Mouse (Mus musculus): ENCODE results near the gene Gm5799. TPM values are rescaled to one million over a fixed set of nuclear protein-coding genes. Genes with fewer than 3 reads are reported as not detected.
"Not testable (repeated sequence)": the region's sequence is repeated elsewhere in the genome, so short reads cannot be mapped to it uniquely, and the experiment has no call there.

Gm5799 gene
- total RNA-seq (2021): not detected
- long read RNA-seq, partial matches to known transcripts: 0 of 1 reads
- long read RNA-seq, other reads (novel, unspliced or antisense): 1 of 1 reads

DNA sequence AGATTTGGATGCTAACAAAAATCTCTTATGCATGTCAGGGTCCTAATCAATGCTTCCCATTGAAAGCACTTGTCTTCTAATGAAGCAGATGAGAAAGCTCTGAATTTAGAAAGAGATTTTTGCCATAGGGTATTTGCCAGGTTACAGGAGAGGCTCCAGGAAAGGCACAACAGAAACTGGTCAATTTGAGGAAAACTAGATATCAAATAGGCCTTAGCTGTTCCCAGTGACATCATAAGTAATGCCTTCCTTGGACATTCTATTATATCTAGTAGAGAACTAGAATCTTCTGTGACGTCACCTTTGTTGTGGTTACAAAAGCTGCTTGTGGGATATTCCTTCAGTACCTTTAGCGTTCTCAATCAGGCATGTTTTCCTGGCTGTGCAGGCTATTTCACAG lies at the start of gene Gm5799:
Gene Gm5799 (plus strand): TSS at position 301 of the 400 bp plus-strand sequence.
- DNase-seq (ENCODE audit: low spot score in 2 of 2): not testable (repeated sequence)

DNA sequence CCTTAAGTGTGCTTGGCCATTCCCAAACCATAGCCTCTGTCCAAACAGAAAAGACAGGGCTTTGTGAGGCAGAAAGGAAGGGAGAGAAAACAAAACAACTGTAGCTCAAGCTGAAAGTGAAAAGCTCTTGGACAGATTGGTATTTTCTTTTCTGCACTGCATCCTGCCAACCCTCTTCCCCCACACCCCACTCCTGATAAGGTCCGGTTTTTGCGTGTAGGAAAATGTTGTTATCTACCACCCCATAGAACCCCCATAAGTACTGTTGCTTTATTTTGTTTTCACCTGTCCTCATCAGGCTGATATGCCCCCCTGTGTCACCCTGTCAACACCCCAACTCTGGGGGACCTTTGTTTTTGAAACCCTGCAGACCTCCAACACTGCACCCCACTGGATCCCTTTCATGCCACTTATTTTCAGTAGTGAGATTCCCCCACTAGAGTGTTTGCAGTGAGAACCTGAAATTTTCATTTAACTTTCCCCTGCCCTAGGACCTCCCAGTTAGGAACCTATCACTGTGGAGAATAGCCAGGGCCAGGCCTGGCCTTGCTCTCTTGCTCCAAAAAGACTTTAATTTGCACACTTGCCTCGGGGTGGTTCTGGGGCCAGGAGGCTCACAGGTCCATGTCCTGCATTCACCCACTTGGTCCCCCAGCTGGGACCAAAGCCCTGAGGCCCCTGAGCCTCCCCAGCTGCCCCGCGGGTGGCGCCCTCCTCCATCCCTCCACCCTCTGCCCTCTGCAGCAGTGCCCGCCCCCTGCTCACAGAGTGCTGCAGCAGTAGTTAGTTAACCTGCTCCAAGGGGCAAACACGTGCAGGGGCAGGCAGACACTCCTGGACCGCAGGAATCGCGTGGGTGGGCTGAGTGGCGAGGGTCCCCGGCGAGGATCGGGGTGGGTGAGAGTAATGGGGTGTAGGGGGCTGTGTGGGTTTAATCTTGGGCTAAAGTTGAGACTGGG lies 12.0 kb upstream of the Gm5799 start:
- DNase-seq (ENCODE audit: low spot score in 2 of 2): peak in 1 of 2 experiments; percentile 19

DNA sequence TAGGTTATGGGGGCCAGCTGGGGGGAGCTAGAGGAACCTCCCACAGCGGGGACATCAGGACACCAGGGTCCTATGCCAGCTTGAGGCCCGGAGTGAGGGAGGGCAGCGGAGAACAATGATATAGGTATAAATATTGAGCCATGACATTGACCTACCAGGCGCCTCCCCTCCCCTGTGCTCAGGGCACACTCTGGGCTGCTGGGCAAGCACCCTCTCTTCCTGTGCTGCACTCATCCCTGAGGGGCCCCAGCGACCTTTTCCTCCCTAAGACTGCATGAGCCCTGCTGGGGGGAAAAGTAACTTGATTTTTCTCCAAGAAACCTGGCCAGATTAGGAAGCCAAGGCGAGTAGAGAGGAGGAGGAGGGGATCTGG lies 11.4 kb upstream of the Gm5799 start:
- DNase-seq (ENCODE audit: low spot score in 2 of 2): not testable (repeated sequence)

DNA sequence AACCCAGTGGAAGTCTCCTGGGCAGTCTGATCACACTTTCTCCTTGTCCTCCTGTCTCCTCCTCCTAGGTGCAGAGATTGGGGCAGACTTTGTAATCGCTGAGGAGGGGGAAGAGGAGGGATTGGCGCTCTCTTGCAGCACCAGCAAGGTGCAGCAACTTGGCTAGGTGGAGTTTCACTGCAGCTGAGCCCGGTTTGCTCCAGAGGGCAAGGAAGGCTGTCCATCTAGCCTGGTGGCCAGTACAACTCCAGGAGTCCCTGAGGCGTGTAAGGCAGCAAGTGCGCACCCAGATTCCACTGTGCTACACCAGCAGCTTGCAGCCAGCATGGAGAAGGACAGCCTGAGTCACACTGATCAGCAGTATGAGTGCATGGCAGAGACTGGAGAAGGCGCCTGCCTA lies 11.0 kb upstream of the Gm5799 start:
- peak in 1 of 2 experiments; percentile 26 for DNase-seq (ENCODE audit: low spot score in 2 of 2)

DNA sequence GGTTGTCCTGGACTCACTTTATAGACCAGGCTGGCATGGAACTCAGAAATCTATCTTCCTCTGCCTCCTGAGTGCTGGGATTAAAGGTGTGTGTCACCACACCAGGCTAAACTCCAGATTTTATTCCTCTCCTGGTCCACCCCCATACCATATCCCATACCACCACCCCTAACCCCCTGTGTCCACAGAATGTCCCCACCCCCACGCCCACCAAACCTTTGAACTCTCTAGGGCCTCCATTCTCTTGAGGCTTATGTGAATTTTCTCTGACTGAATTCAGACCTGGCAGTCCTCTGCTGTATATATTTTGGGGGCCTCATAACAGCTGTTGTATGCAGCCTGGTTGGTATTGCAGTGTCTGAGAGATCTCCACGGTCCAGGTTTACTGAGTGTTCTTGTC lies 5.2 kb upstream of the Gm5799 start:
- DNase-seq (ENCODE audit: low spot score in 2 of 2): not testable (repeated sequence)

DNA sequence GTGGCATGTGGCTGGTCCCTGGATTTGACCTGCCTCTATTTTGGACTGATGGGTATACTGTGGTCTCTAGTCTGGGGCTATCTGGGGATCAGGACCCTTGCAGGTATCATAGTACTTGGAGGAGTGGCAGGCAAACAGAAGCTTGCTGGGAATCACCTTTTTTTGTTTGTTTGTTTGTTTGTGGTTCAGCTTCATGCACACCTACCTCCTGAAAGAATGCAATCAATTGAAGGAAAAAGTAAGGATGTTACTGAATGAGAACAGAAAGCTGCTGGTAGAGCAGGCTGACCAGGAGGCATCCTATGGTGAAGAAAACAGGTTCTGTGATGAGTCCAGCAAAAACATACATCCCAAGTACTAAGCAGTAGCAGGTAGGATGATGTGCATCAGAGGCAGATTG lies 2.9 kb downstream of the Gm5799 start:
- DNase-seq (ENCODE audit: low spot score in 2 of 2): not testable (repeated sequence)

DNA sequence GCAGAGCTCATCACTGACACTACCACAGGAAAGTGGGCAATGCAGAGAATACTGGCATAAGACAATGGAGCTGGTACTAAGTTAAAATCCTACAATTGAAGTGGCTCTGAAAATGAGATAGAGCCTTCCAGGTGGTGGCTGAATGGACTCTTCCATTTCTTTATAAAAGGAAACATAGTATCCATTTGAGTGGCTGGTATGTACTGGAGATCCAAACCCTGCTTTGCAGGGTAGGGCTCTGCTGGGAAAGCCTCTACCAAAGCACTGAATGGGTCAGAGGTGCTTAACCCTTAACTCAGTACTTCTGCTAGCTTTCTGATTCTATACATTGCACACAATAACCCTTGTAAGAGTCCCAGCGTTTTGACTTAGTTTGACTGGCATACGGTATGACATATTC lies 8.9 kb downstream of the Gm5799 start:
- not testable (repeated sequence) for DNase-seq (ENCODE audit: low spot score in 2 of 2)

DNA sequence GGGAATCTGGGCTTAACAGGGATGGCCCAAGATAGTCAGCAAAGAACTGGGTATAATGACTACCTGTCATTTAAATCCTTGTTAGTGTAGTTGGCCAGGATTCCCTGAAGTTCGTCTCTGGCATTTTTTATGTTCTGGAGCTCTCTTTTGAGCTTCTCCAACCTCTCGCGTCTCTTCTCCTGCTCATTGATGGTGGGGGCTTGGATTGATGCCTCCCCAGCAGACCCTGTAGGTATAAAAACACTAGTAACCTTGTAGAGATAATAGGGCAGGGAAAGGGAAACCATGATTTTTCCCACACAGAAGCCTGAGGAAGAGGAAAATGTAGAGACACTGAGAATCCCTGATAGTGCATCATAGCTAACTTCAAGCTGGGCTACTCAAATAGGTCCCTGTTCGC lies 34.6 kb downstream of the Gm5799 start:
- DNase-seq (ENCODE audit: low spot score in 2 of 2): not testable (repeated sequence)

DNA sequence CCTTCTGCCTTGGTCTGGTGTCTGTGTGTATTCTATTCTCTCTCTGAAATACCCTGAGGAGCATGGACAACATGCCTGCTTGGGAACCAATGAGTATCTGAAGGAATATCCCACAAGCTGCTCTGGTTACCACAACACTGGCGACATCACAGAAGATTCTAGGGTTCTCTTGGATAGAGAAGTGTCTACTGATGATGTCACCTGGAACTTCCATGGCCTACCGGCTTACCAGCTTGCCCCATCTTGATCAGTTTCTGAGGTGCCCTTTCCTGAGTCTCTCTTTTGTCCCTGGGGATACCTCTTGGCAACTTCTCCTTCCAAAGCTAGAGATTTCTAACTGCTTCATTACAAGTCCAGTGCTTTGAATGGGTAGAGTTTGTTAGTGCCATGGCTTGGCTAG lies 35.7 kb downstream of the Gm5799 start, which contains the start of gene Gm17654:
Gene Gm17654 (minus strand): TSS at position 101 of the 400 bp plus-strand sequence.
- DNase-seq (ENCODE audit: low spot score in 2 of 2): not testable (repeated sequence)

Other genes with a start within 250 kb of the Gm5799 start
- gene Gm8127, start 249.7 kb upstream of the Gm5799 start, total RNA-seq (2021): not detected
- gene 1700001F09Rik, start 195.8 kb upstream of the Gm5799 start, total RNA-seq (2021): not detected
- gene Gm8138, start 127.2 kb upstream of the Gm5799 start, total RNA-seq (2021): not detected
- gene Gm17654, start 35.6 kb downstream of the Gm5799 start, total RNA-seq (2021): not detected
- gene Gm10375, start 64.4 kb downstream of the Gm5799 start, total RNA-seq (2021): not detected
- not detected for gene Gm8165, start 133.6 kb downstream of the Gm5799 start, total RNA-seq (2021)
- 1 to 10 TPM; 1.6 to 2.2 TPM for gene Gm7324, start 154.3 kb downstream of the Gm5799 start, total RNA-seq (2021)
- gene Gm16506, start 183.9 kb downstream of the Gm5799 start, total RNA-seq (2021): not detected
- gene Gm6526, start 204.3 kb downstream of the Gm5799 start, total RNA-seq (2021): not detected
- not detected for gene Gm8180, start 241.2 kb downstream of the Gm5799 start, total RNA-seq (2021)

All from layer of hippocampus, postnatal 10 days (tissue).